In genomic region chr2:134730547-134730946, GRCm38 (mm10) we compare ENCODE assay signal across 10 mouse cellular contexts.
"Had no signal": no experiment of that assay in that cellular context is flagged by ENCODE, and none has a peak within 500 bp of the region (broad histone marks: within the 10 kb centered on the region; RNA-seq: fewer than 3 reads in every experiment).

No protein-coding gene starts in this region.

- DNase-seq: kidney, adult 8-10 months; kidney, postnatal 4 days; liver; liver, embryonic 13.5 days; liver, postnatal 0 days; retina, postnatal 1 day; right cerebral cortex, postnatal 4 days; spleen, adult 18-20 months had no signal

- ATAC-seq: intestine, embryonic 15.5 days; liver, postnatal 0 days; midbrain, embryonic 13.5 days had no signal
